Mouse (Mus musculus) heart, postnatal 0 days (tissue): ENCODE measurements around the gene Tspan8. TPM values are rescaled to one million over a fixed set of nuclear protein-coding genes. Genes with fewer than 3 reads are reported as not detected.

Experiments used
- ATAC-seq: fragments of 200-750 bp; cut with Nextera tagmentation; 2 replicates; pipeline ENCODE4 v1.8.0; 2017; ENCODE audit warnings: low read depth, moderate number of reproducible peaks, moderate library complexity; ENCODE audit not compliant: insufficient read depth
- DNase-seq: peaks from one replicate; pipeline ENCODE4 v3.0.0-alpha.2; 2016; ENCODE audit warnings: low spot score
- H3K27ac ChIP-seq: fragments of 300-500 bp; sonication (generic); 2 replicates; pipeline ENCODE4 v1.5.1; 2014; ENCODE audit warnings: low read depth, mild to moderate bottlenecking
- H3K27me3 ChIP-seq: fragments of 300-500 bp; sonication (generic); 2 replicates; pipeline ENCODE4 v1.6.1; 2014; ENCODE audit warnings: low read length, mixed read lengths; ENCODE audit not compliant: control insufficient read depth, insufficient read depth
- H3K36me3 ChIP-seq: fragments of 300-500 bp; sonication (generic); replicated peaks from 2 replicates; pipeline ENCODE4 v1.6.1; 2014; ENCODE audit warnings: low read length, mixed read lengths; ENCODE audit not compliant: control insufficient read depth, insufficient read depth
- H3K4me1 ChIP-seq: fragments of 300-500 bp; sonication (generic); 2 replicates; pipeline ENCODE4 v1.6.1; 2014; ENCODE audit warnings: antibody characterized with exemption; ENCODE audit not compliant: control insufficient read depth, insufficient read depth
- H3K4me2 ChIP-seq: fragments of 300-500 bp; sonication (generic); 2 replicates; pipeline ENCODE4 v1.6.1; 2014; ENCODE audit warnings: low read depth, mild to moderate bottlenecking, low read length, moderate library complexity
- H3K4me3 ChIP-seq: fragments of 300-500 bp; sonication (generic); 2 replicates; pipeline ENCODE4 v1.5.1; 2014; ENCODE audit warnings: low read depth, low read length
- H3K9ac ChIP-seq: fragments of 300-500 bp; sonication (generic); replicated peaks from 2 replicates; pipeline ENCODE4 v1.6.1; 2014; ENCODE audit warnings: low read depth, low read length, mixed read lengths
- H3K9me3 ChIP-seq: fragments of 300-500 bp; sonication (generic); replicated peaks from 2 replicates; pipeline ENCODE4 v1.6.1; 2016; ENCODE audit warnings: low read length; ENCODE audit not compliant: control insufficient read depth
- CTCF ChIP-seq: IDR thresholded peaks from 2 replicates; pipeline ENCODE4 v1.5.1; 2016; ENCODE audit warnings: antibody characterized with exemption, control low read depth, low read depth
- EP300 ChIP-seq: IDR thresholded peaks from 2 replicates; pipeline ENCODE4 v1.6.1; 2016; ENCODE audit warnings: antibody characterized with exemption, low read depth
- WGBS: fragments of 180-500 bp; shearing (Covaris S2); extraction: QIAGEN DNeasy Blood & Tissue Kit; methylation state at CpG from one replicate; pipeline ENCODE4 v1.1.7; 2014; 5-methylcytosine and 5-hydroxymethylcytosine counted together
- polyA plus RNA-seq: library from polyadenylated mRNA; unstranded; fragments of >200 nt; fragmentation: Nextera tagmentation; extraction: Ambion mirVana; gene quantifications from 2 replicates; pipeline ENCODE4 v1.2.1, GENCODE M21; 2015
- total RNA-seq: library from RNA; depleted of rRNA; stranded (reverse); fragments of >200 nt; gene quantifications from 2 replicates; pipeline ENCODE4 v1.2.3, GENCODE M21; 2014; ENCODE audit warnings: low replicate concordance

Gene Tspan8
- total and polyA plus RNA-seq, 2 experiments from 2014 or later = 2.1 to 4.4 TPM

- no peaks in the 10 kb centered on the region for H3K4me1 ChIP-seq
- TF ChIP-seq EP300 = no peak
- TF ChIP-seq CTCF = no peak
- DNase-seq (no peak), ATAC-seq (no peak)
- H3K4me3 ChIP-seq = no peak overlapping the region
- no peak overlapping the region for H3K9ac ChIP-seq
- H3K27ac ChIP-seq = no peak overlapping the region
- WGBS = 47% methylated on average over 7 of the region's 7 CpGs
- no peak overlapping the region for H3K4me2 ChIP-seq
- H3K9me3 ChIP-seq = no peaks in the 10 kb centered on the region
- H3K27me3 ChIP-seq = no peaks in the 10 kb centered on the region
- H3K36me3 ChIP-seq = no peaks in the 10 kb centered on the region
These were observed 8.7 kb downstream of the Tspan8 start for GRCm38 (mm10) chr10:115825289-115825688.

- ATAC-seq = no peak
- H3K4me2 ChIP-seq = no peak overlapping the region
These were observed 12.2 kb downstream of the Tspan8 start for GRCm38 (mm10) chr10:115828872-115829271.

GRCm38 (mm10) chr10:115829696-115830095 is 13.1 kb downstream of the Tspan8 start:
- 58% methylated on average over 1 of the region's 1 CpGs for WGBS
- no peak for ATAC-seq
- TF ChIP-seq CTCF (no peak), EP300 (no peak)

More at GRCm38 (mm10) chr10:115828872-115829271, 12.2 kb downstream of the Tspan8 start:
- Histone ChIP-seq H3K9me3 (no peaks in the 10 kb centered on the region), H3K4me3 (no peak overlapping the region), H3K9ac (no peak overlapping the region), H3K36me3 (no peaks in the 10 kb centered on the region), H3K4me1 (no peaks in the 10 kb centered on the region), H3K27me3 (no peaks in the 10 kb centered on the region), H3K27ac (no peak overlapping the region)
- no peak for DNase-seq
- TF ChIP-seq CTCF = no peak
- TF ChIP-seq EP300 = no peak
- 72% methylated on average over 5 of the region's 5 CpGs for WGBS

GRCm38 (mm10) chr10:115830726-115831125 is 14.1 kb downstream of the Tspan8 start:
- Histone ChIP-seq H3K9me3 (no peaks in the 10 kb centered on the region), H3K27me3 (no peaks in the 10 kb centered on the region), H3K4me1 (no peaks in the 10 kb centered on the region), H3K9ac (no peak overlapping the region), H3K4me2 (no peak overlapping the region), H3K36me3 (no peaks in the 10 kb centered on the region), H3K27ac (no peak overlapping the region), H3K4me3 (no peak overlapping the region)
- TF ChIP-seq EP300 = no peak
- no peak for TF ChIP-seq CTCF
- no peak for ATAC-seq
- DNase-seq = no peak
- 68% methylated on average over 3 of the region's 3 CpGs for WGBS

More at GRCm38 (mm10) chr10:115829696-115830095, 13.1 kb downstream of the Tspan8 start:
- no peaks in the 10 kb centered on the region for H3K4me1 ChIP-seq
- no peaks in the 10 kb centered on the region for H3K36me3 ChIP-seq
- DNase-seq = no peak
- no peak overlapping the region for H3K4me3 ChIP-seq
- no peak overlapping the region for H3K4me2 ChIP-seq
- no peaks in the 10 kb centered on the region for H3K27me3 ChIP-seq
- no peak overlapping the region for H3K27ac ChIP-seq
- no peak overlapping the region for H3K9ac ChIP-seq
- no peaks in the 10 kb centered on the region for H3K9me3 ChIP-seq

- no peaks in the 10 kb centered on the region for H3K27me3 ChIP-seq
- no peak overlapping the region for H3K9ac ChIP-seq
- no peak for ATAC-seq
- no peak overlapping the region for H3K4me3 ChIP-seq
- H3K4me1 ChIP-seq = no peaks in the 10 kb centered on the region
- DNase-seq = no peak
- no peak for TF ChIP-seq EP300
- no peak overlapping the region for H3K27ac ChIP-seq
- no peaks in the 10 kb centered on the region for H3K9me3 ChIP-seq
- H3K36me3 ChIP-seq = no peaks in the 10 kb centered on the region
- WGBS = 74% methylated on average over 6 of the region's 6 CpGs
- no peak overlapping the region for H3K4me2 ChIP-seq
These were observed 17.4 kb downstream of the Tspan8 start for GRCm38 (mm10) chr10:115834017-115834416.

GRCm38 (mm10) chr10:115846930-115847329 is 30.3 kb downstream of the Tspan8 start:
- Histone ChIP-seq H3K4me1 (no peaks in the 10 kb centered on the region; the same call in 1 of the 2 replicates), H3K27ac (no peak overlapping the region), H3K9ac (no peak overlapping the region), H3K9me3 (no peaks in the 10 kb centered on the region), H3K4me3 (no peak overlapping the region), H3K27me3 (no peaks in the 10 kb centered on the region), H3K4me2 (peak overlapping the region; percentile 16; the same call in 1 of the 2 replicates), H3K36me3 (no peaks in the 10 kb centered on the region)
- ATAC-seq (no peak), DNase-seq (no peak)
- WGBS = 50% methylated on average over 18 of the region's 18 CpGs
- TF ChIP-seq EP300 (no peak), CTCF (no peak)
